Mouse (Mus musculus) MN1 (cell line): ENCODE results near the gene Rasal2.

Experiments used
- DNase-seq: peaks from one replicate; pipeline ENCODE4 v3.0.0-alpha.2; 2016; ENCODE audit warnings: low spot score

Gene Rasal2

GRCm38 (mm10) chr1:157412454-157413369 lies at the start of gene Rasal2:
Gene Rasal2, minus strand, starts transcription at chr1:157412595.
- DNase-seq, result peak; percentile 99

DNA sequence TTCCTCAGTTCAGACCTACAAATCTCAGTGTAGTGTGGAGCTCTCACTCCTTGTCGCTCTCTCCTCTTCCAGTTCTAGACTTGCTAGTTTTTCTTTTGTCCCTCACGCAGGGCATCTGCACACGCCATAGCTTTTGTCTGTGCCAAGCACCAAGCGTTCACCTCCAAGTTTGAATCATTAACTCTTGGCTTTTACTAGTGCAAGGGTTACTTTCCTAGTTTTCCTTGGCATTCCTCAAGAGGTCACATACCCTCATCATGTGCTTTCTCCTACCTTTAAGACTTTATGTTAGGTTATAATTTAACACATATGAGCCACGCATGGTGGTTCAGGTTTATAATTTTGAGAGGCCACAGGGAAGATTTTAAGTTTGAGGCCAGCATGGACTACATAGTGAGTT lies 48.9 kb upstream of the Rasal2 start:
- DNase-seq, result no peak

DNA sequence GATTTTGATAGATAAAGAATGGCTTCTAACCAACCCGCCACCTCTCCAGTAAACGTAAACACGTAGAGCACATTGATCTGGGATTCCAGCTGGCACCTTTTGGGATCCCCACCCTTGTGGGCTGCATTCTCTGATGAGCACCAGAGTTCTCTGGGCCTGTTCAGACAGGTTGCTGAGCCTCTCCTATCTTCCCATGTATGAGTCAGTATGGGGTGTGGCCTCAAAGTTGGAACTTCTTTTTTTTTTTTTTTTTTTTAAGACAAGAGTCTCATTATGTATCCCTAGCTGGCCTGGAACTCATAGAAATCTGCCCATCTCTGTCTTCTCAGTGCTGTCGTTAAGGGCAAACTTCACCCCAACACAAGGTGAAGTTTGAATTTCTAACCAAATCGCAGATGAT lies 47.5 kb upstream of the Rasal2 start:
- no peak for DNase-seq

DNA sequence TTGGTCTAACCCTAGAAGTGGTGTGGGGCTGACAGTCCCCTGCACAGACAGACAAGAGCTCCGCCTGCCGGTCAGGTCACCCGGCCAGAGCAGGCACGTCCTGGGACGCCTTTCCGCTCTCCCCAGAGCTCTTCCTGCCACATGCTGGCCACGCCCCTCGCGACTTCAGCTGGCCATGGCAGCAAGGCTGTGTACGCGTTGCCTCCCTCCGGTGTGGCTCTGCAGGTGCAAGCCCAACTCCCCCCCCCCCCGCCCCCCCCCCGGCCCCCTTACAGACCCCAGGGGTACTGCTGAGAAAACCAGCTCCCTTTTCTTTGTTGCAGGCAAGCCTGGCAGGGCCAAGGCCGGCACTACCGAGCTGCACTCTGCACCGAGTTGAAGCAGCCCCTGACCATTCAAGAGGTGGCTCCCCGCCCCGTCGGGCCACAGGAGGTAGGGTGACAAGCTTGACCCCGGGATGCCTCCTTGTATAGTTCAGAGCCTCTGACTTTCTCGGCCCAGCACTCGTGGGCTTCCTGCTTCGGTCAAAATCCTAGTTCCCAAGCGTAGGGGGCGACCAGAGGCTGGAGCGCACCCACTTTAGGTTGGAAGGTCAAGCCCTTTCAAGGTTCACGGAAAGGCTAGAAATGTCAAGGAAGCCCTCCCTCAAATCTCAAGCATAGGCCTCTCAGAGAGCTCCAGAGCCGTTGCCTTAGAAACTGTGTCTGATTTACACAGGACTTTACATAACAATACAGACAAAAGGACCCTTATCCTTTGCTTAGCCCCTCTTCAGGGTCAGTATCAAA lies 46.2 kb upstream of the Rasal2 start, which contains the start of gene Cryzl2:
TSS of gene Cryzl2 (plus strand) at position 157 of the 788 bp plus-strand sequence.
- no peak for DNase-seq

DNA sequence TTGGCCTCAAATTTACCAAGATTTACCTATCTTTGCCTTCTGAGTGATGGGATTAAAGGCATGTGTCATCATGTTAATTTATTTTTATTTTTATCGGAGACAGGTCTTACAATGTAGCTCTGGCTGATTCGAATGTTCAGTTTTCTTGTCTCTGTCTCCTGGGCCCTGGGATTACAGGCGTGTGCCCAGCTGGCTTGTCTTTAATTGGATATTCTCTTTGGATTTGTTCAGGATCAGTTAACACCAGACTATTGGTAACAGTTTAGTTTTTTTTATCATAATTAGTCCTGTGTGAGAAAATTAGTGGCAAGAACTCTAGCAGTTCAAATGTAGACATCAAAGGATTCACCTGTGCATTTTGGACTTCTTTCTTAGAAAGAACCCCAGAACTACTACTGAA lies 45.4 kb upstream of the Rasal2 start:
- no peak for DNase-seq

DNA sequence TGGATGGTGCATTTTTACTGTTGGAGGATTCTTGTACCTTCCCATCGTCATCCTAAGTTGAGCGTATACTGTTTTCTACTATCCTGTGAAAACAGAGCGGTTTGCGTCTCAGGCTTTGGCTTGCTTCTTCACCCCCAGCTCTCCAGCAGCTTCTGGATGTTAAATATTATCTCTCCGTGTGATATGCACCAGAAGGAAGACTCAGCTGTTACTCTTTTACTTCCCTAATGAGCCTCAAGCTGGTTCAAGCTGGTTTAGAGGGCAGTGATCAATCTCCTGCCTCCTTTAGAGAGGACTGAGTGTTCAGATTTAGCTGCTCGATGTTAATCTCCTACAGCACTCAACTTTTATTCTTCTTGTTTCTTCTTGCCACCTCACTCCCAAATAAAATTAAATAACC lies 42.5 kb upstream of the Rasal2 start:
- no peak for DNase-seq

DNA sequence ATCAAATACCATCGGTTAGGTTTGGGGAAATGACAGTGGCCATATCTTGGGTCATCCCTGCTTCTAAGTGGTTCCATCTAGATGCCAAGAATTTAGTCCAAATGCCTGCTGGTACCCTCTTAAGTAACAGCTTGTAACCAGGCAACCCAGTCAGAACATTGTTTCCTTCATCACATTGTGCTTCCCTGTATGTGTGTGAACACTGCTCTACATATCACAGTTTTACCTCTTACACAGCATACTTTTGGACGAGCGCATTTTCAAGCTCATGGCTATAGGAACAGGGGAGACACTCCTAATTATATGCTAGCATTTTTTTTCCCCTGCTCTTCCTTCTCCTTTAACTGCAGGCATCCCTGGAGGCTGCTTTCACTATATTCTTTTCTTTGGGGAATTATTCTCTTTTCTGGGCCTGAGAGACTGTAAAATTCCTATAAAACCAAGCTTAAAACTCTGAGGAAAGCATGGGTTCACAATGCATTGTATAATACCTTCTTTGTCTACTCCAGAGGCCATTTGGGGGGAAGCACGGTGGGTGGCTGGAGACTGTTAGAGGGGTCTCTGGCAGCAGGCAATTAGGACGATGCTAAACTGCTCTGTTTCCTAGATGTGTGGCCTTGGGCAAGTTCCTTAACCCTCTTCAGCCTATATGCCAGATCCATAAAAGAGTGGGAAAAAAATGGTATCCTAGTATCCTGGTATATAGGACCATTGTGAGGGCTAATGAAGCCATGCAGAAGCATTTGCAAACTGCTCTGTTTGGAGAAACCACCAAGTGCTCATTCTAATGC lies 40.6 kb upstream of the Rasal2 start:
- DNase-seq, result no peak

DNA sequence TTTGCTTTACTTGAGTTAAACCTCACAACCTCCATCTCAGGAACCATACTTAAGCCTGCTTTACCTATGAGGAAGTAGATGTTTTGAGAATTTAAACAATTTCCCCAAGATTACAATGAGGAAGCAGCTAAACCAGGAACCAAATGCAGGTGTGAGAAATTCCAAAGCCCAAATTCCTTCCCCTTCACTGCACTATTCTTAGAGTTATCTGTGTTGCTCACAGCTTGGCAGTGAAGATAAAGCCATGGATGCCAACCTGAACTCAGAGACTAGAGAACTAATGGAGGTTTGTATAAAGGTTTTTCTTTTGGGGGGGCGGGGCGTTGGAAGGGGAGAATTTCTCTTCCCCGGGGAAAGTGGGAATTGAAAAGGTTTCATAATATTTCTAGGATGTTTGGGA lies 39.9 kb upstream of the Rasal2 start:
- no peak for DNase-seq

DNA sequence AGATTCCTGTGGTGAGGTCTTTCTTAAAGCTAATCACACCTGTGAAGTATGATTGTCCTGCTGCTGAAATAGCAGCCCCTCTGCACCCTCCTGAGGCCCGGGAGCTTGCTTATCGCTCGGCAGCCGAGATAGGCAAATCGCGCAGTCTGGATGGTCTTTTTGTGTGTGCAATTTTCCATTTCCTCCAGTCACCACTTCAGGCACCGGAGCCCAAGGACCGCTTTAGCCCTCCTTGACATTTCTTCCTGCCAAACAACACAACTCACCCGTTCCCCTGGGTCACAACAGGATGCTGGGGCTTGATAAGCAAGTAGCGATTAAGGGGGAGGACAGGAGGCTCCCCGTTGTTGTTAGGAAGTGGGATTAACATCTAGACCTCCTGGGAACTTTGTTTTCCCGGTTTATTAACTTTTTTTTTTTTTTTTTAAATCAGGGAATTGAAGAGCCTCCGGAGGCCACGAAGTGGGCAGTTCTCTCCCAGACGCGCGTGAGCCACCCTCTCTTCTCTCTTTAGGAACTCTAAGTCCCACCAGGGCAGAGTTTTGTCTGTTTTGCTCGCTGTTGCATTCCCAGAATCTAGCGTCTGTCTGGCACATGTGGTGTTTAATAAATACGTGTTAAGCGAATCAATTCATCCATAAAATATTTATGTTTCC lies 37.7 kb upstream of the Rasal2 start:
- peak; percentile 31 for DNase-seq

- DNase-seq, result peak; percentile 38
Measured at GRCm38 (mm10) chr1:157449532-157449931, 37.1 kb upstream of the Rasal2 start.

DNA sequence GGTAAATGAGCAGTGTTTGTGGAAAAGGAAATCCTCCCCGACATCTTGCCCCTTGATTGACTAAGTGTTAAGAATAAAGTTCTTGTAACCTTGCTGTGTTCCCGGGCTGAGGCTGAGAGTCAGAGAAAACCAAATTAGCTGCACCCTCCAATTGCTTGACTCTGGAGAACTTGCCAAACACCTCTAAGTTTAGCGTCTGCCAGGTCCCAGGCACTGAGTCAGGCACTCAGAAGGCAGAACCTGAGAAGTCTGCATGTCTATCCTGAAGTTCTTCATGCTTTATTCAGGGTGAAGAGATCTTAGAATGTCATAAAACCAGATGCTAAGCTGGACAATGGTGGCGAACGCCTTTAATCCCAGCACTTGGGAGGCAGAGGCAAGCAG lies 36.4 kb upstream of the Rasal2 start:
- no peak for DNase-seq

DNA sequence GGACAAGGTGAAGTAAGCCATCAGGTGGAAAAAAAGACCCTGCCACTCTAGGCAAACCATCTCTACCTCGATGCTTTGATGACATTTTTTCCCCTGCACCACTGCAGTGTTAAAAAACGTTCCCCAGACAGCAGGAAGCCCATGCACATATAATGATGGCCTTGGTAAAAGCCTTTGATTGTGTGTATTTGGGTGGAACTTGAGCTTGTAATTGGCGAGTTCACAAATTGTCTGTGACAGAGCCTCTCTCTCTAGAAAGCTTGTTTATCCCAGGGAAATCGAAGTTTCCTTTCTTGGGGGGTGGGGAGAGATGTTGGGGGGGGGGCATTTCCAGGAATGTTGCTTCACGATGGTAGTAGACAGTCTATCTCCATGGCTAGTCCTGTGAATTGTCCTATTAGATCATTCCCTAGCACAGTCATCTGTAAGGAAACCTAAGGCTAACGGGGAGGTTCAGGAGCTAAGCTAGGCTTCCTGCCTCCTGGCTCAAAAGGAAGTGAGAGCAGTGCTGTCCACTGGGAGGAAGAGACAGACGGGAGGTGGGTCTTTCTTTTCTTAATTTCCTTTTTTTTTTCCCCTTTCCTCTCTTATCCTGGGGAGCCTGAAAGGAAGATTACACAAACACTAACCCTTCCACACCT lies 35.9 kb upstream of the Rasal2 start:
- DNase-seq, result no peak

DNA sequence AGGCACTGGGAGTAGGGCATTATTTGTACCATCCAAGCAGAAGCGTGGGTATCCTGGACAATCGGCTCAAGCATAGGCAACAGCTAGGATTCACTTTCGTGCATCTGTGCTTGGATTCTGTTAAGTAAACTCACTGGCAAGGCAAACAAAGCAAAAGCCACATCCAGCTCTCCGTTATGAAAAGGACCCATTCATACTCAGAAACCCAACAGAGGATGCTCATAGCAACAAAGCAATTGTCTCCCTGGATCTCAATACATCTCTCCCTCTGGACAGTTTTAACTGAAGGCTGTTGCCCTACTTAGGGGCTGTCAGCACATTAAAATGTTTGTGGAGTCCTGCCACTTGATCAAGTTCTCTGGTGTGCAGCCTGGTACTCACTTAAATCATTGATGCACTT lies 34.7 kb upstream of the Rasal2 start:
- DNase-seq, result peak; percentile 37

GRCm38 (mm10) chr1:157446325-157446724 lies 33.9 kb upstream of the Rasal2 start:
- peak; percentile 77 for DNase-seq

DNA sequence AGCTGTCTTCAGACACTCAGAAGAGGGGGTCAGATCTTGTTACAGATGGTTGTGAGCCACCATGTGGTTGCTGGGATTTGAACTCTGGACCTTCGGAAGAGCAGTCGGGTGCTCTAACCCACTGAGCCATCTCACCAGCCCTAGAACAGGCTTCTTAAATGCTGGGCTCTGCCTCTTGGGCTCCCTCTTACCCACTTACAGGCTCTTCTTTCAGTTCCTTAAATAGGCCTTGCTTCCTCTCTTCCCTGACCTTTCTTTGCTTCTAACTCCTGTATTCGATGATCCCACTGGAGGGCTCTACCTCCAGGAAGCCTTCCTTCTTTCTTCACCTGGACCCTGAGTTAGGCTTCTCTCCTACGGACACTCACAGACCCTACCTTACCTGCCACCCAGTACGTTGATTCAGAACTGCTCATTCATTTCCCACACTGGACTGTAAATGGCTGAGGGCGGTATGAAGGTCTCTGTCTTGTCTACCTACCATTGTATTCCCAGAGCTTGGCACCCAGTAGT lies 33.1 kb upstream of the Rasal2 start:
- no peak for DNase-seq

GRCm38 (mm10) chr1:157444632-157445300 lies 32.4 kb upstream of the Rasal2 start:
- no peak for DNase-seq

GRCm38 (mm10) chr1:157443723-157444561 lies 31.5 kb upstream of the Rasal2 start:
- peak; percentile 62 for DNase-seq

GRCm38 (mm10) chr1:157443026-157443722 lies 30.8 kb upstream of the Rasal2 start:
- DNase-seq, result peak; percentile 72
